Mouse (Mus musculus): ENCODE results near the gene Slc35b2.

- TF ChIP-seq POLR2A (IDR thresholded peaks at IDR 0.05; ENCODE audit: insufficient read depth, low read length), result no peak
- TF ChIP-seq CTCF (IDR thresholded peaks at IDR 0.05; ENCODE audit: low read depth, low read length), result no peak
- TF ChIP-seq EP300 (IDR thresholded peaks at IDR 0.05; ENCODE audit: insufficient read depth, low read depth, low read length), result no peak
These were observed 16.0 kb upstream of the Slc35b2 start for GRCm38 (mm10) chr17:45547461-45548190.

Measured in ES-Bruce4 (cell line).